Mouse (Mus musculus): ENCODE measurements around the gene Rab3ip.

Gene Rab3ip

GRCm38 (mm10) chr10:116950009-116950769, at the start of gene Rab3ip:
TSS of gene Rab3ip (minus strand) at chr10:116950769.
- DNase-seq (ENCODE audit: low read depth, low spot score), result peak; percentile 86

GRCm38 (mm10) chr10:116998716-116999455, 48.3 kb upstream of the Rab3ip start:
- no peak for DNase-seq (ENCODE audit: low read depth, low spot score)

DNA sequence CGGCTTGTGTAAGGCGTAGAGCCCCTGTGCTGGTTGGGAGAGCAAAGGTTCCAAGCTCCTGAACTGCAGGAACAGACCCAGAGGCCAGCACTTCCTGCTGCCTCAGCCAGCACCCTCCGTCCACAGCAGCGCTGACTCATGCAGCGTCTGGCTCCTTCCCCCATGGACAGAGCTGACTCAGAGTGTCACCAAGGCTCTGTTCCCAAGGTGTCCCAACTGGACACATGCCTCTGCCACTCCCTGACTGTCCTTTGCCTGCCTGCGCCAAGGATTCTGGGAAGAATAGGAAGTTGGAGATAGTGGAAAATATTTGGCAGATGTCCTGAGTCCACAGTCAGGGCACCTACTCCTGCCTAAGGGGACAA, 45.6 kb upstream of the Rab3ip start:
- DNase-seq (ENCODE audit: low read depth, low spot score), result no peak

DNA sequence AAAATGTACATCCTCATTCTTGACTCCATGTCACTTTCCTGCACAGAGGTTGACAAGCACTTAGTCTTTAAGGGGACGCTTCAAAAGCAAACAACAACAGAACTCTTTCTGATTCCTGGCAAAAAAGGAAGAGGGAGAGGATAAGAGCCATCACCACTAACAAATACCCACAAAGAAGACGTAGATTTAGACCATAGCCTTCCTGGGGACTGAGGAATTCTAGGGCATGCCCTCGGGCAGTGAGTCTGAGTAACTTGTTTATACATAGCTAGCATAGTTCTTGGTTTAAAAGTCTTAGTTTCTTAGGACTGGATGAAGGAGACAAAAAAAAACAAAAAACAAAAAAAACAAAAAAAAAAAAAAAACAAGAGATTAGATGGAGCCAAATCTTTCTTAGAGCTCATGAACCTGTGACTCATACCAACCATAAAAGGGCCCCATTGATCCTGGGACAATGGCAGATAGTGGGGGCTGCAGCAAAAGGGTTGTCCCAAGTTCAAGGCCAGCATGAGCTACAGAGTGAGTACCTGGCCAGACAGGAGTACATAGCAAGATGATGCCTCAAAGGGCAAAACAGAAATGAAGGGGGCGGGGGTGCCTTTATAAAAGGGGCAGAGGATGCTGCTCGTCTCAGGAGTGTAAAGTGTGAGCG, 45.1 kb upstream of the Rab3ip start:
- no peak for DNase-seq (ENCODE audit: low read depth, low spot score)

- no peak for DNase-seq (ENCODE audit: low read depth, low spot score)
These were observed 44.6 kb upstream of the Rab3ip start for GRCm38 (mm10) chr10:116995162-116995561.

GRCm38 (mm10) chr10:116993971-116994370, 43.4 kb upstream of the Rab3ip start:
- no peak for DNase-seq (ENCODE audit: low read depth, low spot score)

DNA sequence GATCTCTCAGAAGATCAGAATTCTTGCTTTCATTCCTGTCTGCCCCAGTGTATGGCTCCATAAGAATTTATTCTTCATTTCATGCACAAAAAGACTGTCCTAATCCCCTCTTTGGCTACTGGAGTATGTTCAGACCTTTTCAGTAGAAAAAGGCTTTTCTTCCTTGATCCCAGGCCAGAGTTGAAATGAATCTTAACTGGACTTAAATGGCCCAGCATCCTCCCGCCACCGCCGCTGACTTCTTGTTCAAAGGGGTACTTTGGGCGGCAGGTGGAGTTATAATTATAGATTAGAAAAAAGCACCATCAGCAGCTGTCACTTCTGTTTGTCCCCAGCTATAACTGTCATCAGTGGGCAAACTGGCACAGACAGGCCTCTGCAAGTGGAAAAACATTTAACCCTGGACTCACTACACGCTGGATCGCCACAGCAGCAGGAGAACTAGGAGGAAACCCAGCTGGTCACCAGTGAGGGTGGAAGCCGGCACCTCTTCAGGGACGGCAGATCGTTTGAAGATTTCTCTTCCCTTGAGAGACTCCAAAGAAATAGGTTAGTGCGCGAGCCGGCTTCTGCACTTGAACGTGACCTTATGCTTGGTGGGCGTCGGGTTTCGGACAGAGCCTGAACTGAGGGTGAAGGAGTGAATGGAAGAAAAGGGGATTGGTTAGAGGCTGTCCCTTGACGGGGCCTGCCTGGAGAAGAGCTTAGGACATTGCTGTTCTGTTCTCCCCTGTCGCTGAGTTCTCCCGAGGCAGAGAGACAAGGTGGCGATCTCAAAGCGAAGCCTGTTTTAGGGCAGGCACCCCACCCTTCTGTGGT, 35.9 kb upstream of the Rab3ip start, which contains the start of gene Best3:
Gene Best3, plus strand, starts transcription at position 51 of the 819 bp plus-strand sequence.
- DNase-seq (ENCODE audit: low read depth, low spot score), result no peak

GRCm38 (mm10) chr10:116984836-116985235, 34.3 kb upstream of the Rab3ip start:
- DNase-seq (ENCODE audit: low read depth, low spot score), result no peak

GRCm38 (mm10) chr10:116982526-116982925, 32.0 kb upstream of the Rab3ip start:
- no peak for DNase-seq (ENCODE audit: low read depth, low spot score)

GRCm38 (mm10) chr10:116980888-116981287, 30.3 kb upstream of the Rab3ip start:
- DNase-seq (ENCODE audit: low read depth, low spot score), result no peak

DNA sequence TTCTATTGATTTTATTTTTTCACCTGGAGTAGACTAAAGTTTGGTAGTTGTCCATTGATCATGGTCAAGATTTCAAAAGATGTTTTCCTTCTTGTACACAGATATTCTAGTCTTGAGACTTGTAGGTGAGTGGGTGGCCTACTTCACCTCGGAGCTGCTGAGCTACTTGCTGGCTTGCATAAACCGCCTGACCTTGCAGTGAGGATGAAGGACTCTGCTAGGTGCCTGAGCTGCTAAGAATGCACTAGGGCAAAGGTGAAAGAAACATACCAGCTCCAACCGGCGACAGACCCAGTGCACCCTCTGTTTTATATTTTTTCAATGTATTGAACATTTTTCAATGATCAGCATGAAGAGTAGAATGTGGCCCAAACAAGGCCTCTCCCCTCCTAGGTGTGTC, 29.7 kb upstream of the Rab3ip start:
- no peak for DNase-seq (ENCODE audit: low read depth, low spot score)

DNA sequence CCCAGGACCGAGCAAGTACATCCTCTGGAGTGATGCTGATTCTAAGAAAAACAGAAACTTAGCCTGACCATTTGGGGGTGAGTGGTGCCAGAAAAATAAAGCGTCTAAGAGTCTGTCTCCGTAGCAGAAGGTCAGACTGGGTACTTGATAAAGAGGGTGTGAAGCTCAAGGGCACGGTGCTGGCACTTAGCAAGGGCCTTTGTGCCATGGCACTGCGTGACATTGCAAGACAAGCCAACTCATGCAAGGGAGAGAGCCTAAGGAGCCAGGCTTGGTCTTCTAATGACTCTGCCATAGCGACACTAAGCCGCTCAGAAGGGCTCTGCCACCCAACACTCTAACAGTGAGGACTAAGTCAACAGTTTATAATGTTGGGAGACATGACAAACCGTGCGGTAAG, 28.3 kb upstream of the Rab3ip start:
- DNase-seq (ENCODE audit: low read depth, low spot score), result no peak

GRCm38 (mm10) chr10:116977858-116978257, 27.3 kb upstream of the Rab3ip start:
- no peak for DNase-seq (ENCODE audit: low read depth, low spot score)

- DNase-seq (ENCODE audit: low read depth, low spot score), result no peak
These were observed 26.9 kb upstream of the Rab3ip start for GRCm38 (mm10) chr10:116977455-116977854.

GRCm38 (mm10) chr10:116972509-116972908, 21.9 kb upstream of the Rab3ip start, which contains the start of gene Gm10271:
TSS of gene Gm10271 (minus strand) at chr10:116972609.
- DNase-seq (ENCODE audit: low read depth, low spot score), result no peak

DNA sequence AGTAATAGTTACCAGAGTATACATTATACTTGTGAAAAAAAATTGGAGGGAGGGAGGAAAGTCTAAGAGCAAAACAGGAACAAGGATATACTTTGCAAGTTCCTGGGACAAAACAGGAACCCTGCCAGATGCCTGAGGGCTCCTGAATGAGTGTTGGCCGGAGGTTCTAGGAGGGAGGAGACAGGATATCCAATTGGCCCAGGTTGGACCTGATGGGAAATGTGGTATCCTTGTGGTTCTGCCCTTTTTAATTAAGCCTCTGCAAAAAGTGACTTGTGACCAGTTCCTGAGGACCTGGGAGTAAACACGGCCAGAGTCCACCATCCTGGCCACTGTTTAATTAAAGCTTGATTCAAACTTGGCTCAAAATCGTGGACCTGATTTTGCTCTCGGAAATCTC, 18.2 kb upstream of the Rab3ip start:
- no peak for DNase-seq (ENCODE audit: low read depth, low spot score)

DNA sequence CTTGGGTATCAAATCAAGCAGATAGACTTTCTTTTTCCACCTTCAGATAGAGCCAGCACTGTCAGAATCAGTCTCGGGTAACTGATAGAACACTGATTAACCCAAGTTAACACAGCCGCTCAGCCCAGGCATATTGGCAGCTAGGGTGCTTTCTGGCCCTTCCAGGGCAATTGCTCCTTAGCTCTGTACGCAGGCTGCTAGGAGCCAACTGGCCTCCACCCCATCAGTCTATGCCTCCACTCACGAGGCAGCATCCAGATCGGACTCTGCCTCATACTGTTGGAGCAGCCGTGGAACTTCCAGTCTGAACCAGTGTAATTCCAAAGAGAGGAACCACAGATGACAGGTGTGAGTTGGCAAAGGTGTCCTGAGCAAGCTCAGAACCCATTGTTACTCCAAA, 15.5 kb upstream of the Rab3ip start:
- DNase-seq (ENCODE audit: low read depth, low spot score), result no peak

DNA sequence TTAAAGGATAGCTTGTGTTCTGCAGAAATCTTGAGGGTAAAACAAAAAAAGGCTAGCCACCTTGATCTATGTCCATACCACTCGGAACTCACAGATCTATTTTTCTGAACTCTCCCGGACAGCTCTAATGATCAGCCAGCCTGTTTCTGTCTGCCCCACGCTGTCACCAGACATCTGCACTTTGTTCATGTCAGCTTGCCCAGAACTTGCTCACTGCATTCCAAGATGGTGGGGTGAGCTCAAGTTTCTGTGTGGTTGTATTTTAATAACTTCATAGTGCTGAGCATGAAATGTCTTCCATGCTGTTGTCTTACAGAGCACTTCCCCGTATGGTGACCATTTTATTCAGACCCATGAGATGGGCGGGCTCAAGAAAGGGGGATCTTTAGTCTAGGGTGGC, 14.7 kb upstream of the Rab3ip start:
- DNase-seq (ENCODE audit: low read depth, low spot score), result no peak

- DNase-seq (ENCODE audit: low read depth, low spot score), result no peak
These were observed 14.0 kb upstream of the Rab3ip start for GRCm38 (mm10) chr10:116964571-116964970.

GRCm38 (mm10) chr10:116964084-116964483, 13.5 kb upstream of the Rab3ip start:
- no peak for DNase-seq (ENCODE audit: low read depth, low spot score)

DNA sequence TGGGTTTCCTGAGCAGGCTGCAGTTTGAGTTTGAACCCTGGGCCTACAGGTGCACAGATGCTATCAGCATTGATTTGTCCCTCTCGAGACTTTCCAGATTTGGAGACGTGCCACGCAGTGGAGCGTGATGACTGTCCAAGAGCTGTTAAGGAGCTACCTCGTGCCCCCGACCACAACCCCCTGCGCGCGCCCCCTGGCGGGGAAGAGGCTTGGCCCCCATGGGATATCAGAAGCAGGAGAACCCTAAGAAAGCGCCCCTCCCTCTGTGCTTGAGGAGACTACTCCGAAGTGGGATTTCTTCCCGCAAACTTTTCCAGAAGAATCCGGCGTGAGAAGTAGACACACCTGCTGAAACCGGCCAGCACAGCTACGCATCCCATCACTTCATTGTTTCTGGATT, 12.2 kb upstream of the Rab3ip start:
- no peak for DNase-seq (ENCODE audit: low read depth, low spot score)

GRCm38 (mm10) chr10:116962152-116962551, 11.6 kb upstream of the Rab3ip start:
- no peak for DNase-seq (ENCODE audit: low read depth, low spot score)

All from retina, adult 2 months (tissue).